Mouse (Mus musculus) spleen, postnatal 36 days (tissue): ENCODE measurements around the gene Sar1a.
A peak's percentile ranks its signal among the peaks of the same experiment; 100 is the strongest.

ENCODE experiments used
- DNase-seq, 2 experiments: peaks; one replicate each; pipeline ENCODE4 v3.0.0; 2022; ENCODE audit warnings: low spot score in 2 of 2, mixed read lengths in 1 of 2

Sar1a gene

GRCm38 (mm10) chr10:61680015-61680913 is at the start of gene Sar1a:
Gene Sar1a (plus strand): TSS chr10:61680299.
- peak; percentile 98 for DNase-seq

- DNase-seq: no peak
Observed at GRCm38 (mm10) chr10:61632445-61632844, 47.7 kb upstream of the Sar1a start.

GRCm38 (mm10) chr10:61637055-61637454 is 43.0 kb upstream of the Sar1a start:
- no peak for DNase-seq

GRCm38 (mm10) chr10:61640363-61640762 is 39.7 kb upstream of the Sar1a start:
- DNase-seq: no peak

- no peak for DNase-seq
Observed at GRCm38 (mm10) chr10:61646557-61646956, 33.5 kb upstream of the Sar1a start.

- DNase-seq: peak; percentile 83
Observed at GRCm38 (mm10) chr10:61647790-61648736, 32.0 kb upstream of the Sar1a start, which contains the start of gene Ppa1. Gene Ppa1 (plus strand): TSS chr10:61648552.

- DNase-seq: peak in 1 of 2 experiments; percentile 4
Observed at GRCm38 (mm10) chr10:61648737-61649645, 31.1 kb upstream of the Sar1a start.

- DNase-seq: no peak
Observed at GRCm38 (mm10) chr10:61654105-61654504, 26.0 kb upstream of the Sar1a start.

- DNase-seq: no peak
Observed at GRCm38 (mm10) chr10:61654691-61655090, 25.4 kb upstream of the Sar1a start.

- no peak for DNase-seq
Observed at GRCm38 (mm10) chr10:61655188-61655587, 24.9 kb upstream of the Sar1a start.

GRCm38 (mm10) chr10:61656928-61657882 is 22.9 kb upstream of the Sar1a start:
- no peak for DNase-seq

GRCm38 (mm10) chr10:61657985-61658384 is 22.1 kb upstream of the Sar1a start:
- peak in 1 of 2 experiments; percentile 17 for DNase-seq

GRCm38 (mm10) chr10:61661887-61662286 is 18.2 kb upstream of the Sar1a start:
- DNase-seq: no peak

GRCm38 (mm10) chr10:61662391-61662988 is 17.6 kb upstream of the Sar1a start:
- no peak for DNase-seq

GRCm38 (mm10) chr10:61665111-61665510 is 15.0 kb upstream of the Sar1a start:
- no peak for DNase-seq

GRCm38 (mm10) chr10:61665651-61666050 is 14.4 kb upstream of the Sar1a start:
- DNase-seq: no peak

GRCm38 (mm10) chr10:61669289-61669688 is 10.8 kb upstream of the Sar1a start:
- no peak for DNase-seq

GRCm38 (mm10) chr10:61669896-61670295 is 10.2 kb upstream of the Sar1a start:
- DNase-seq: no peak

GRCm38 (mm10) chr10:61670758-61671157 is 9.3 kb upstream of the Sar1a start:
- no peak for DNase-seq

GRCm38 (mm10) chr10:61675935-61676334 is 4.2 kb upstream of the Sar1a start:
- DNase-seq: no peak
